Mouse (Mus musculus) C2C12 (cell line): ENCODE results near the gene Scn1b.

ENCODE experiments used
- CEBPB ChIP-seq: IDR thresholded peaks from one replicate; pipeline ENCODE4 v1.6.1; 2011; ENCODE audit warnings: low read depth, mild to moderate bottlenecking, control low read depth, moderate library complexity
- CTCF ChIP-seq: IDR thresholded peaks from one replicate; pipeline ENCODE4 v1.5.1; 2011; ENCODE audit not compliant: control insufficient read depth, insufficient read depth, insufficient read length

- TF ChIP-seq CTCF (no peak), CEBPB (no peak)
Observed at GRCm38 (mm10) chr7:31084140-31084539, 42.7 kb downstream of the Scn1b start.
